Mouse (Mus musculus): Measurements from ENCODE around the gene Golga4.

DNA sequence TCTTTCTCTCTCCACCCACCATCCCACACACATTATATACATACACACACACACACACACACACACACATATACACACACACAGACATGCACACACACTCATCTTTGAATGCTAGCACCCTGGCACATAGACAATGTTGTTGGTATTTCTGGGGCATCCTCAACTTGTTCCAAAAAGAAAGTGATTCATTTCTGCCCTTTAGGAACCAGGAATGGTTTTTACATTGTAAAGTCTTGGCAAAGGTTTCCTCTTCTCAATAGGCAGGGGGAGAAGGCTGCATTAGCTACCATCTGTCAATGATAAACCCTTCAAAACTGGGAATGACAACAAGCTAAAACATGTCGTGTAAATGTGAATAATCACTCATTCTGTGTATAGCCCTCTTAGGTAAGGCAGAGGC lies 42.0 kb upstream of the Golga4 start:
- no peak for TF ChIP-seq CTCF (IDR thresholded peaks at IDR 0.05; ENCODE audit: low read depth)
- no peak for TF ChIP-seq EP300 (IDR thresholded peaks at IDR 0.05; ENCODE audit: low read depth)

Measured in heart, postnatal 0 days (tissue).